Mouse (Mus musculus) lung, embryonic 16.5 days (tissue): ENCODE measurements around the gene Tubb5. TPM values are rescaled to one million over a fixed set of nuclear protein-coding genes. Genes with fewer than 3 reads are reported as not detected.

ENCODE experiments used
- ATAC-seq: fragments of 200-750 bp; cut with Nextera tagmentation; 2 replicates; pipeline ENCODE4 v1.8.0; 2017; ENCODE audit warnings: low read depth, mild to moderate bottlenecking, moderate library complexity
- H3K27ac ChIP-seq: fragments of 300-500 bp; sonication (generic); 2 replicates; pipeline ENCODE4 v1.5.1; 2014; ENCODE audit warnings: mild to moderate bottlenecking, control low read depth, low read length
- H3K27me3 ChIP-seq: fragments of 300-500 bp; sonication (generic); 2 replicates; pipeline ENCODE4 v1.6.1; 2014; ENCODE audit warnings: low read depth, low read length, mixed read lengths; ENCODE audit not compliant: control insufficient read depth, insufficient read depth
- H3K36me3 ChIP-seq: fragments of 300-500 bp; sonication (generic); 2 replicates; pipeline ENCODE4 v1.6.1; 2014; ENCODE audit warnings: low read length; ENCODE audit not compliant: control insufficient read depth, insufficient read depth
- H3K4me1 ChIP-seq: fragments of 300-500 bp; sonication (generic); replicated peaks from 2 replicates; pipeline ENCODE4 v1.6.1; 2014; ENCODE audit warnings: low read length, mixed read lengths; ENCODE audit not compliant: control insufficient read depth, insufficient read depth
- H3K4me2 ChIP-seq: fragments of 300-500 bp; sonication (generic); 2 replicates; pipeline ENCODE4 v1.6.1; 2014; ENCODE audit warnings: low read depth, low read length, control low read depth
- H3K4me3 ChIP-seq: fragments of 300-500 bp; sonication (generic); 2 replicates; pipeline ENCODE4 v1.5.1; 2014; ENCODE audit warnings: mild to moderate bottlenecking, low read length, control low read depth
- H3K9ac ChIP-seq: fragments of 300-500 bp; sonication (generic); 2 replicates; pipeline ENCODE4 v1.6.1; 2014; ENCODE audit warnings: low read length, control low read depth
- H3K9me3 ChIP-seq: fragments of 300-500 bp; sonication (generic); 2 replicates; pipeline ENCODE4 v1.6.1; 2016; ENCODE audit warnings: low read length; ENCODE audit not compliant: control insufficient read depth
- WGBS: fragments of 180-500 bp; shearing (Covaris S2); extraction: QIAGEN DNeasy Blood & Tissue Kit; methylation state at CpG from one replicate; pipeline ENCODE4 v1.1.7; 2014; 5-methylcytosine and 5-hydroxymethylcytosine counted together
- polyA plus RNA-seq: library from polyadenylated mRNA; unstranded; fragments of >200 nt; fragmentation: Nextera tagmentation; extraction: Ambion mirVana; gene quantifications from 2 replicates; pipeline ENCODE4 v1.2.1, GENCODE M21; 2015

Gene Tubb5
- polyA plus RNA-seq, 1 experiment from 2014 or later, result 940 TPM

DNA sequence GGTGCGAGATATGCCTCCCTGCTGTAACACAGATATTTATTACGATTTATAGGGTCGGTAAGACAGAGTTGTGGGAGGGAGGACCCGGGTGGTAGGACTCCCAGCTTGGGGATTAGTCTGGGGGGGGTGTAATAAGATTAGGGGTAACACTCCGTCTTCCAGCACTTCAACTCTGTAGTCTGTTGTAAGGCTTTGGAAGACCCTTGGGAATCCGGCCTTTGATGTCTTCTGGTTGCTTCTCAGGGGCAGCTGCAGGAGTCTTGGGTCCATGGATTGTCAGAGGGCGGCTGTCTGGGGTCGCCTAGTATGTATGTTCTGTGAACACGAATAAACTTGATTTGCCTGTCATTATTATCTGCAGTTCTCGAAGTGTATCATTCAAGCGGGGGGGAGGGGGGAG, 15.5 kb downstream of the Tubb5 start:
- peaks cover 18% of the 10 kb centered on the region for H3K4me1 ChIP-seq
- H3K4me3 ChIP-seq, result peak overlapping the region; percentile 59
- ATAC-seq, result no peak
- WGBS, result 3% methylated on average over 11 of the region's 11 CpGs
- H3K27ac ChIP-seq, result peak overlapping the region; percentile 90
- H3K4me2 ChIP-seq, result peak overlapping the region; percentile 98
- H3K9ac ChIP-seq, result peak overlapping the region; percentile 88
- no peaks in the 10 kb centered on the region for H3K9me3 ChIP-seq
- peaks cover 9% of the 10 kb centered on the region; the same call in 1 of the 2 replicates for H3K36me3 ChIP-seq
- no peaks in the 10 kb centered on the region for H3K27me3 ChIP-seq

DNA sequence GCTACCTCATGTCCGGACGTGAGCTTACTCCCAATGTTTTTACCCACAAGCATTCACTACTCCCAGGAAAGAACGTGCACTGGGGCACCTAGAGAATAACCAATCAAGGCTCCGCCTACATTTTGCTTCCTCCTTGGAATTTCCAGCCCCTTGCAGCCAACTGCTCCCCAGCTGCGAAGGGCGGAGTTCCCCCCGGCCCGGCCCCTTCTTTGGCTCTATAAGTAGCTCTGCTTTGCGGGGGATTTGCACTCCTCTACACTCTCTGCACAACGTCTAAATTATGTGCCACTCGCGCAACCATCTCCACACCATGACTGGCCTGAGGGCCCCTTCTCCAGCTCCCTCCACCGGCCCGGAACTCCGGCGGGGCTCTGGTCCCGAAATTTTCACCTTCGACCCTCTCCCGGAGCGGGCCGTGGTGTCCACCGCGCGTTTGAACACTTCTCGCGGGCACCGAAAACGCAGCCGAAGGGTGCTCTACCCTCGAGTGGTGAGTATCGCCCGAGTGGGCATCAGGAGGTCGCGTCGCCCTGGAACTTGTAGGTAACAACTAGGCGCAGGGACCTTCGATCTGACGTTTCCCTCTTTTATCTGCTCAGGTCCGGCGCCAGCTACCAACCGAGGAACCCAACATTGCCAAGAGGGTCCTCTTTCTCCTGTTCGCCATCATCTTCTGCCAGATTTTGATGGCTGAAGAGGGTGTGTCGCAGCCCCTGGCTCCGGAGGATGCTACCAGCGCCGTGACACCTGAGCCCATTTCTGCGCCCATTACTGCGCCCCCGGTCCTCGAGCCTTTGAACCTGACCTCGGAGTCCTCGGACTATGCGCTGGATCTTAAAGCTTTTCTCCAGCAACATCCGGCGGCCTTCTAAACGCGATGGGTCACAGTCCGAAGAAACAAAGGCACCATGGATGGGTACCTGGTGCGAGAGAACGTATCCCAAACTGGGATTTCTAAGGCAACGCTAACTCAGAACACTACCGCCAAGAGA, 16.4 kb downstream of the Tubb5 start, which contains the start of gene Ier3:
Gene Ier3, plus strand, starts transcription at position 246 of the 992 bp plus-strand sequence.
- Histone ChIP-seq H3K9ac (peak within 1 kb of the TSS; percentile 88), H3K4me3 (peak within 1 kb of the TSS; percentile 59), H3K27ac (peak within 1 kb of the TSS; percentile 90), H3K9me3 (no peaks in the 10 kb centered on the region), H3K4me2 (peak within 1 kb of the TSS; percentile 98), H3K4me1 (peaks cover 24% of the 10 kb centered on the region), H3K36me3 (0 out of 2 replicates have a peak, but pooled peaks cover 2% of the 10 kb centered on the region), H3K27me3 (no peaks in the 10 kb centered on the region)
- WGBS, result under 1% methylated on average over 62 of the region's 62 CpGs
- ATAC-seq, result peak; percentile 73

DNA sequence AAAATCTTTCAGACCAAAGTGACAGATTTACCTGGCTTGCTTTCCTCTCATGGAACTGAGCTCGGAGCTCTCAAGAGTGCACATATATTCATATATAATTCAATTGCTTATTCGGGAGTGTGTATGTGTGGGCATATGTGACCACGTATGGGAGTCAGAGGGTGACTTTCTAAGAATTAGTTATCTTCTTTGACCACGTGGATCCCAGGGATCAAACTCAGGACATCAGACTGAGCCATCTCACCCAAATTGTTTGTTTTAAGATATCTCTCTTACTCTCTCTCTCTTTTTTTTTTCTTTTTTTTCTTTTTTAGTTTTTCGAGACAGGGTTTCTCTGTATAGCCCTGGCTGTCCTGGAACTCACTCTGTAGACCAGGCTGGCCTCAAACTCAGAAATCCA, 18.0 kb downstream of the Tubb5 start:
- ATAC-seq, result no peak
- Histone ChIP-seq H3K4me3 (no peak overlapping the region), H3K27ac (no peak overlapping the region), H3K36me3 (no peaks in the 10 kb centered on the region), H3K4me1 (peaks cover 35% of the 10 kb centered on the region), H3K9me3 (no peaks in the 10 kb centered on the region), H3K27me3 (no peaks in the 10 kb centered on the region), H3K9ac (no peak overlapping the region), H3K4me2 (no peak overlapping the region)
- 71% methylated on average over 5 of the region's 5 CpGs for WGBS

DNA sequence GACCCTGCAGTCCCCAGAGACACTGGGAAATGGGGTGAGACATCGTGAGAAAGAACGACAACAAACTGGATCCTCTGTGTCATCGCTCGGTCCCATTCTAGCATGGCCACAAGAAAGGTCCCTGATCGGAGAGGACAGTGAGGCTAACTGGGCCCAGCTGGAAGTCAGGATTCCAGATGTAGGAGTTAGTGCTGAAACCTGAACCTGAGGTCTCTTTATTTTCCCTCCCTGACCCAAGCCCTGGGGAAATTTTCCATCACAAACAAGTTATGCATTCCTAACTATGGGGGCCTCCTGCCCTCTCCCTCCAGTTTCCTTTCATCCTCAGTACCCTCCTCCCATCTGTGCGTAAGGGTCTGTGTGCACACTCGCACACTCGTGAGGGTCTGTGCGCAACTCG, 20.9 kb downstream of the Tubb5 start:
- no peak for ATAC-seq
- Histone ChIP-seq H3K4me1 (peaks cover 54% of the 10 kb centered on the region), H3K9me3 (no peaks in the 10 kb centered on the region), H3K9ac (peak overlapping the region; percentile 18; the same call in 1 of the 2 replicates), H3K4me3 (no peak overlapping the region), H3K27ac (peak overlapping the region; percentile 45; the same call in 1 of the 2 replicates), H3K4me2 (no peak overlapping the region), H3K27me3 (no peaks in the 10 kb centered on the region), H3K36me3 (no peaks in the 10 kb centered on the region)
- WGBS, result 39% methylated on average over 10 of the region's 10 CpGs

DNA sequence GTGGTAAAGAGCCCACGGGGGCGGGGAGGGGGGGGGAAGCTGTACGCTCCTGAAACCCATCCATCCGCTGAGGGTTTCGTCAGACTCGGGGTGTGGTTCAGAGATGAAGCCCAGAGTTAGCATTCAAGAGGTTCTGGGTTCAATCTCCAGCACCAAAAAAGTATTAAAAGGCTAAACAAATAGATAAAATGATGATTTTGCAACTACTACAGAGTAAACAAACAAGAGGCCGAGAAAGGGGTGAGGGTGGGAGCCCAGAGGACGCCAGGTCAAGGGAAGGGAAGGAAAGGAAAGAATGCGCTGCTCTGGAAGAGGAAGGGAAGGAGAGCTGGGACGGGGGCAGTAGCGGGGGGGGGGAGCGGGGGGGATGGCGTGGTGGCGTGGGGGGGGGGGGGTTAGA, 21.4 kb downstream of the Tubb5 start:
- H3K4me3 ChIP-seq, result no peak overlapping the region

DNA sequence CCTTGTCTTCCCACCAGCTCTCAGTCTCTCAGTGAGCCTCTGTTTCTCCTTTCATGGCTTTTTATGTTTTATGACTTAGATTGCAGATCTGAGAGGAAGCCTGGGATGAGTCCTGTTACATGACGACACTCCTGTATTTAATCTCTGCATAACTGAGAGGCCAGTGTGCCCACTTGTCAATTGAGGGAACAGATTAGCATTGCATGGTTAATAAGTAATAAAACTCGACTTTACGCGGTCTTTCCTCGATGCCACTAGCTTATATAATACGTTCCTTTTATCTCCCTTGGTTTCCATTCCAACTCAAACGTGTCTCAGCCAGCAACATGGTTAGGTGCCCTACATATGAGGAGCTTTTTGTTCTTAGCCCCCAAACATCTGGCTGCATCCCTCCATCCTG, 22.3 kb downstream of the Tubb5 start:
- 52% methylated on average over 7 of the region's 7 CpGs for WGBS
- no peaks in the 10 kb centered on the region for H3K36me3 ChIP-seq
- ATAC-seq, result no peak
- no peak overlapping the region for H3K4me3 ChIP-seq
- H3K27me3 ChIP-seq, result no peaks in the 10 kb centered on the region
- 0 out of 2 replicates have a peak overlapping the region, but pooled peaks have one; percentile 4 for H3K27ac ChIP-seq
- H3K9ac ChIP-seq, result no peak overlapping the region
- H3K9me3 ChIP-seq, result no peaks in the 10 kb centered on the region
- peaks cover 53% of the 10 kb centered on the region for H3K4me1 ChIP-seq
- H3K4me2 ChIP-seq, result no peak overlapping the region

More for the DNA sequence above, 21.4 kb downstream of the Tubb5 start:
- no peaks in the 10 kb centered on the region for H3K36me3 ChIP-seq
- ATAC-seq, result no peak
- no peaks in the 10 kb centered on the region for H3K27me3 ChIP-seq
- H3K4me2 ChIP-seq, result no peak overlapping the region
- no peaks in the 10 kb centered on the region for H3K9me3 ChIP-seq
- H3K9ac ChIP-seq, result no peak overlapping the region; the same call in 1 of the 2 replicates
- 0 out of 2 replicates have a peak overlapping the region, but pooled peaks have one; percentile 45 for H3K27ac ChIP-seq
- peaks cover 54% of the 10 kb centered on the region for H3K4me1 ChIP-seq
- WGBS, result 32% methylated on average over 8 of the region's 14 CpGs

DNA sequence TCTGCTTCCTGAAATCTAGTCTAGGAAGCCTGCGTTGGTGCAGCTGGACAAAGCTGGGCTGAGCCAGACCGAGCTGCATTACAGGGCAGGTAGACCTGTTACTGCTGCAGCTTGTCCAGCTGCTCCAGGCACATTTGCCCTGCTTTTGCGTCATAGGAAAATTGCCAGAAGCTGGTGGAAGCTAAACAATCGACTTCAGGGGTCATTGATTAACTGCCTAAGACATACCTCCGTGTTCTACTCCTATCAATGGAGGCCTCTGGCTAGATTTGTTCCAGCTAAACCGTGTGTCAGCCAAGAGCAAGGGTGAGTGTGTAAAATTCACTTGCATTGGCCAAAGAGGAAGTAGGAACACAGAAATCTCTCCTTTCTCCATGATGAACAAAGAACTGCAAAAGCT, 23.4 kb downstream of the Tubb5 start:
- Histone ChIP-seq H3K4me1 (peaks cover 50% of the 10 kb centered on the region), H3K4me3 (no peak overlapping the region), H3K27ac (peak overlapping the region; percentile 51), H3K4me2 (no peak overlapping the region), H3K9ac (no peak overlapping the region), H3K36me3 (no peaks in the 10 kb centered on the region), H3K27me3 (no peaks in the 10 kb centered on the region), H3K9me3 (no peaks in the 10 kb centered on the region)
- no peak for ATAC-seq
- 38% methylated on average over 6 of the region's 6 CpGs for WGBS

DNA sequence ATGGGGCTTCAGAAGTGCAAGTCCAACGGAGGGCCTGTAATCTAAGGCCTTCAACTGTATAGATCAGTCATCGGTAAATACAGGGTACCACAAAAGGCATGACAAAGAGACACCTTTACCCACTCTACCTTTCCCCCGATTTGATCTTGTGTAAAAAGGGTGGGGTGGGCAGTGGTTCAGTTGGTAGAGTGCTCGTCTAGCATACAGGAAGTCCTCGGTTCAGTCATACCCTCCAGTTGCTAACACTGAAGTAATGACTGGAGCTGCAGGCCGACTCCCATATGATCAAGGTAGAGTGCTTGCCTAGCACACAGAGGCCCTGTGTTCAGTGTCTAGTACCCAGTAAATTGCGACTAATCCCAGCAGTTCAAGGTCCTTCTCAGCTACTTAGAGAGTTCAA, 24.5 kb downstream of the Tubb5 start:
- WGBS, result 47% methylated on average over 7 of the region's 7 CpGs
- Histone ChIP-seq H3K27me3 (no peaks in the 10 kb centered on the region), H3K4me2 (0 out of 2 replicates have a peak overlapping the region, but pooled peaks have one; percentile 3), H3K4me1 (peaks cover 50% of the 10 kb centered on the region), H3K9ac (no peak overlapping the region), H3K9me3 (no peaks in the 10 kb centered on the region), H3K4me3 (no peak overlapping the region), H3K27ac (peak overlapping the region; percentile 94), H3K36me3 (no peaks in the 10 kb centered on the region)
- peak; percentile 50 for ATAC-seq

DNA sequence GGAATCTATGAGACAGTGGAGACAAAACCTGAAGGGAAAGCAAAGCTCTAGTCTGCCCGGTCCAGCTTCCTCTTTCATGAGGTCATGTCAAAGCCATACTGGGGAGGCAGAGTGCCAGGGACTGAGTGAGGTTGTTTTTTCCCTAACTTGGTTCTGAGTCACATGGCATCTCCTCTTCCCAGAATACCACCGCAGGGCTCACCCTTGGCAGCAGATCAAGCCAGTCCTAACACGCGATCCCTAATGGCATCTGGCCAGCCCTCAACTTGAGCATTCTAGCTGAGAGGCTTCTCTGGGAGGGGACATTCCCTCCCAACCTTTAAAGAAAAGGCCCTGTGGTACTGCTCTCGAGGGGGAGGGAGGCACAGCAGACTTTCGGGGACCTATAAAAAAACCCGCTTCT, 24.9 kb downstream of the Tubb5 start:
- H3K9me3 ChIP-seq, result no peaks in the 10 kb centered on the region
- H3K4me3 ChIP-seq, result no peak overlapping the region
- H3K27me3 ChIP-seq, result no peaks in the 10 kb centered on the region
- WGBS, result 9% methylated on average over 7 of the region's 7 CpGs
- peak overlapping the region; percentile 94 for H3K27ac ChIP-seq
- no peak overlapping the region for H3K4me2 ChIP-seq
- peak overlapping the region; percentile 29; the same call in 1 of the 2 replicates for H3K9ac ChIP-seq
- H3K4me1 ChIP-seq, result peaks cover 50% of the 10 kb centered on the region
- ATAC-seq, result peak; percentile 91
- no peaks in the 10 kb centered on the region for H3K36me3 ChIP-seq
